Mouse (Mus musculus) olfactory bulb, adult 2 months (tissue): ENCODE measurements around the gene Rad54l2. TPM values are rescaled to one million over a fixed set of nuclear protein-coding genes. Genes with fewer than 3 reads are reported as not detected.

Experiments used
- H3K27ac ChIP-seq: fragments of 200-500 bp; 2 replicates; pipeline ENCODE4 v1.5.1; 2012; ENCODE audit warnings: low read depth, low read length; ENCODE audit not compliant: insufficient read depth
- H3K4me1 ChIP-seq: fragments of 200-500 bp; 2 replicates; pipeline ENCODE4 v1.6.1; 2012; ENCODE audit warnings: low read length; ENCODE audit not compliant: control insufficient read depth, insufficient read depth
- H3K4me3 ChIP-seq: fragments of 200-500 bp; 2 replicates; pipeline ENCODE4 v1.5.1; 2012; ENCODE audit warnings: mild to moderate bottlenecking, low read depth, low read length, moderate library complexity; ENCODE audit not compliant: insufficient read depth
- CTCF ChIP-seq: fragments of 200-500 bp; IDR thresholded peaks from 2 replicates; pipeline ENCODE4 v1.5.1; 2012; ENCODE audit warnings: low read depth, mild to moderate bottlenecking, low read length, moderate library complexity; ENCODE audit not compliant: insufficient read depth
- POLR2A ChIP-seq: fragments of 200-500 bp; IDR thresholded peaks from 2 replicates; pipeline ENCODE4 v1.6.1; 2012; ENCODE audit warnings: mild to moderate bottlenecking, low read depth, low read length, moderate library complexity; ENCODE audit not compliant: insufficient read depth
- WGBS: fragments of 180-500 bp; shearing (Covaris S2); methylation state at CpG from one replicate; pipeline ENCODE4 v1.1.7; 2018; 5-methylcytosine and 5-hydroxymethylcytosine counted together
- polyA plus RNA-seq: library from polyadenylated mRNA; stranded (reverse); fragments of >200 nt; gene quantifications from 2 replicates; pipeline ENCODE4 v1.2.4, GENCODE M21; 2012; ENCODE audit warnings: low replicate concordance; ENCODE audit not compliant: missing spikeins, insufficient read depth, insufficient read length

Gene Rad54l2
- polyA plus RNA-seq, 1 experiment = not detected

DNA sequence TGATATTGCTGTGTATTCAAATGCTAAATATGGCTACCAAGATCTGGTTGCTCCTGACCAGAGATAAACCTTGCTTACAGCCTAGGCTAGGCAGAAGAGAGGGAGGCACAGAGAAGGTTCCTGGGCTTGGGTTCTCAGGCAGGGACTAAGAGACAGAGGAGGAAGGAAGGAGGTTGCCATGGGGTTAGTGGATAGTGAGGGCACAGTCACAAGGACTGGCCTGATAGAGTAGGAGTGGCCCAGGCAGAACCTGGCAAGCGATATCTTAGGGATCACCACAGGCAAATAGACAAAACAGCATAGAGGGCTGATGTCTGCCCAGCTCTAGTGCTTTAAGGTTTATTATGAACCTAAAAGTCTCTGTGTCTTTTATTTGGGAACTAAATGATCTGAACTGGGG is 62.1 kb downstream of the Rad54l2 start:
- TF ChIP-seq POLR2A (no peak), CTCF (no peak)
- Histone ChIP-seq H3K27ac (no peak overlapping the region), H3K4me3 (no peak overlapping the region), H3K4me1 (no peaks in the 10 kb centered on the region)
- 80% methylated on average over 1 of the region's 1 CpGs for whole genome bisulfite sequencing

DNA sequence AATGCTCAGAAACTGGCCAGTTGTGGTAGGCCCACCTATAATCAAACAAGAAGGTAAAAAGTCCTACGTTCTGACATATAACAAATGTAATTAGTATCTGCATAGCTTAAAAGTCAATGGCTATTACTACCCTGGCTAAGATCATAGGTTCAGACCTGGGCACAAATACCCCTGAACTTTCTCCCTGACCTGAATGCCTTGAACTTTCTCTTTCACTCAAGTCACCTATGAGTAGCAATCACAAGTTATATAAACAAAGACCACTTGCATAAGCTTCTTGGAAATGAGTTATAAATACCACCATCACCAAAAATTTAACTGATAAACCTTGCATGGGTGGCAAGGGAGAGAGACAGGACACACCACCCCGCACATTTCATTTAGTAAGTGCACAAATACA is 63.6 kb downstream of the Rad54l2 start:
- no peaks in the 10 kb centered on the region for H3K4me1 ChIP-seq
- TF ChIP-seq POLR2A (no peak), CTCF (no peak)
- H3K27ac ChIP-seq = no peak overlapping the region
- WGBS = 96% methylated on average over 2 of the region's 2 CpGs
- H3K4me3 ChIP-seq = no peak overlapping the region

DNA sequence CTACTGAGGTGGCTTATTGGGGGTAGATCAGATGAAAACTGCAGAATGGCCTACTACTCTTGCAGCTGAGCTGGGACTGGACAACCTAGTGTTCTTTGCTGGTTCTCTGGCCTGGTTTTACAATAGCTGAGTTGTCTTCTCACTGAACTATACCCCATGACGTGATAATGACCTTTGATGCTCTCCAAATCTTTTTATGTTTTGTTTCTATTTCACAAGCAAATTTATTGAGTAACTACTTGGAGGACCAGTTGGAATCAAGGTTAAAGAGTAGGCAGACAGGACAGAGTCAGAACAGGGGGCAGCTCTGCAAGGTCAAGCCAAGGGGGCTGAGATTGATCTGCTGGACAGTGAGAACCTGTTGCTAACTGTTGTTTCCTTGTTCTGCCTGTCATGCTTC is 64.1 kb downstream of the Rad54l2 start:
- Histone ChIP-seq H3K4me1 (no peaks in the 10 kb centered on the region), H3K4me3 (no peak overlapping the region), H3K27ac (no peak overlapping the region)
- no peak for TF ChIP-seq CTCF
- TF ChIP-seq POLR2A = no peak
- WGBS = 83% methylated on average over 1 of the region's 1 CpGs

DNA sequence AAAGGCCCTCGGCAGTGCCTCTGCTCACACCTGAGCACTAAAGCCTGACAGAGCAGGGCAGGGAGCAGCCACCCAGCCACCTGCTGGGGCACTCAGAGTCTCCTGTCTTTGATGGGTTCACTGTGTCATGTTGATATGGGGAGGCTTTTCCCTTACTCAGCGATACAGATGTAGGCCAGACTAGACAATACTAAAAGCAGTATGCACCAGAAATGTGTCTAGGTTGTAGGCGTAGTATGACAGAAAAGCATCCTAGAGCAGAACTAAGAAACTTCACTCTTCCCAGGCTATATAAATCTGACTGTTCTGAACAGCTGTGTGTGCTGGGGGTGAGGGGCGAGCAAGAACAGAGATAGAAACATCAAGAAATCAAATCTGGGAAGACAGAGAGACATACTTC is 72.3 kb downstream of the Rad54l2 start:
- no peak for TF ChIP-seq CTCF
- TF ChIP-seq POLR2A = no peak
- no peaks in the 10 kb centered on the region for H3K4me1 ChIP-seq
- WGBS = 93% methylated on average over 4 of the region's 4 CpGs

DNA sequence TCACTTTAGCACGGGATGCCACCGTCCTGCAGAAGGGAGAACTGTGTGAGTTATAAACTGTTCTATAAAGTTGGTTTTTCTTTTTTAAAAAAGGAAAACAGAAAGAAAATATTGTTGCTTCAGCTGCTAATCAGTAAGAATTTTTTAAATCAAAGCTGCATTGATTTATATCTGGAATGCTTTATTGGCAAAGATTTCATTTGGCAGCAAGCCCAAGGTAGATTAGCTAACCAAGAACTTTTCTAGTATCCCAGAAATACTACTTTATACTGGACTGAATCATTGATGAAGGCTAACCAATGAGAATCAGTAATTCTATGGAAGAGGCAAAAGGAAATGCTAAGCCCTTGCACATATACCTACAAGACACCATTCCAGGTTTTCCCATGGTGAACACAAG is 72.8 kb downstream of the Rad54l2 start:
- Histone ChIP-seq H3K27ac (no peak overlapping the region), H3K4me1 (no peaks in the 10 kb centered on the region)
- 97% methylated on average over 2 of the region's 2 CpGs for WGBS

More for the DNA sequence above, 72.3 kb downstream of the Rad54l2 start:
- no peak overlapping the region for H3K4me3 ChIP-seq
- no peak overlapping the region for H3K27ac ChIP-seq

DNA sequence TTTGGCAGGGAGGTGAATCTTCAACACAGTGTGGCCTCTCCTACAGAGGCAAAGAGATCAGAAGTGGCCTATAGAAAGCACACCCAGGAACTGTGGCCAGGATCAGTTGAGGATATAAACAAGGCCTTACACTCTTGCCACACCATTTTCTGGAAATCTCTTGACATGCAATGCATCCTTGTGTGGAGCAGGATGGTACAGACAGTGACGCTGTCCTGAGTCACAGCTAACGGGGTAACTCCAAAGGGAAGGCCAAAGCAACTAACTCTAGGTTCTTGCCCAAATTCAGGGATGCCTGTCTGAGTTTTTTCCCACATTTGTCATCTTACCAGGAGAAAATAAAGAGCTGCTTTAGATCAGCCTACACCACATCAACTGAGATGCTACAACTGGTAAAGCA is 76.5 kb downstream of the Rad54l2 start:
- WGBS = 98% methylated on average over 2 of the region's 2 CpGs
- Histone ChIP-seq H3K27ac (no peak overlapping the region), H3K4me1 (no peaks in the 10 kb centered on the region), H3K4me3 (no peak overlapping the region)
- TF ChIP-seq POLR2A = no peak
- no peak for TF ChIP-seq CTCF

More for the DNA sequence above, 72.8 kb downstream of the Rad54l2 start:
- no peak overlapping the region for H3K4me3 ChIP-seq
- TF ChIP-seq POLR2A (no peak), CTCF (no peak)

DNA sequence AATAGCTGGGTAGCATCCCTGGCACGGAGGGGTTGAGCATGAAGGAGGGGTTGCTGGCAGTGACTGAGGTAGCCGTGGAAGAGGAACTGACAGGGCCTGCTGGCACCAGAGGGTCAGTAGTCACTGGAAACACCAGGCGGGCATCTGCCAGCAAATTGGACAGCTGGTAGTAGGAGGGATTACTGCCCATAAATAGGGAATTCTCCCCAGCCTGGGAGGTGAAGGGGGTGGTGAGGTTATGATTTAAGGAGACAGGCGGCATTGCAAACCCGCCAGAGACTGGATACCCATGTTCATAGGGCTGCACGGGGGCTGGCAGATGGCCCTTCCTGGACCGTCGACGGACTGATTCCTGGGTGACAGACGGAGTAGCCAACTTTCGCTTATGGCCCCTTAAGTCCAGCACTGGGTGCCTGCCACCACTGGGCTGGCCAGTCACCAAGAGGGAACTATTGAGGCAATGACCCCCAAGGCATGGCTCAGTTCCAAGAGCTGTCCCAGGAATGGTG is 96.0 kb downstream of the Rad54l2 start:
- TF ChIP-seq POLR2A = no peak
- no peak for TF ChIP-seq CTCF
- WGBS = 55% methylated on average over 11 of the region's 11 CpGs
- Histone ChIP-seq H3K4me3 (no peak overlapping the region), H3K27ac (no peak overlapping the region), H3K4me1 (no peaks in the 10 kb centered on the region)

DNA sequence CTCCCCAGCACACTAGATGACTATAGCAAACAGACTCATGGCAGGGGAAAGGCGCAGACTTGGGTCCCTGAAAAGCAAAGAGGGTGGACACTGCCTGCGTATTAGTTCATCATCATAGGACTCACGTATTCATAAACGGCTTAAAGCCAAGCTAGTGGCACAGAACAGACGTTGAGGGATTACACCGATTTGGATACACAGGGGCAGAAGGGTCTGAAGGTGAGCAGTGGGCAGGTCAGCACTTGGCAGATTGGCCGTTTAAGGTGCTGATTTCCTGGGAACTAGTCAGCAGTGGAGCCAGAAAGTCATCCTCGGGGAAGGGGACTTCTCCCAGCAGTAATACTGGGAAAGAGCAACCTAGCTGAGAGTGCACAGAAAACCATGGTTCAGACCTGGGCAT is 100.2 kb downstream of the Rad54l2 start:
- H3K27ac ChIP-seq = no peak overlapping the region
- TF ChIP-seq POLR2A (no peak), CTCF (no peak)
- peaks cover 14% of the 10 kb centered on the region for H3K4me1 ChIP-seq
- 87% methylated on average over 8 of the region's 8 CpGs for WGBS
- no peak overlapping the region for H3K4me3 ChIP-seq

DNA sequence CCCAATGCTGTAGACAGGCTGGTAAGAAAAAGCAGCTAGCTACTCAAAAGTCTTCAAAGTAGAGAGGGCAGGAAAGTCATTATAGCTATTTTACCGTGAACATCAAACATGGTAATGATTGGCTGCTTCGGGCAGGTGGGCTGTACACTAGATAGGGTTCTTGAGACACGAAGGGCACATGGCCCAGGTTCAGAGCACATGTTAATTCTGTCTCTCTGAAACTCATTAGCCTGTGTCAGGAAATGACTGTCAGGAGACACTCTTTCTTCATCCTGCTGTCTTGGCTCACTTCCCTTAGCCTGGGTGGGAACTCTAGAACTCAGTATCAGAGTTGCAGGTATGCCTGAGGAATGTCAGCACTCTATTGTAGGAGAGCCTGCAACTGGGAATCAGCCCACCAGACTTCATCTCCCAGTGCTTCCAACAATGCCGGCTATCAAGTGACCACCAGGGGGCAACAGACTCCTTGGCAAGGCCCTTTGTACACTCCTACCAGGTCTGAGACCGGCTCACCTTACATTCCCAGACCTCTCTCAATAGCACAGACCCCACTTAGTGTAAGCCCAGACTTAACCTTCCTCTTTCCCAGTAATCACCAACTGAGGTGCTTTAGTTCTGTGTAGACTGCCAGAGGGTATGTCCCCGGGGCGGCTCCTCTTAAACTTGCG is 101.9 kb downstream of the Rad54l2 start:
- Histone ChIP-seq H3K4me1 (peaks cover 14% of the 10 kb centered on the region), H3K27ac (no peak overlapping the region)
- 33% methylated on average over 8 of the region's 8 CpGs for WGBS

More for the DNA sequence above, 101.9 kb downstream of the Rad54l2 start:
- H3K4me3 ChIP-seq = no peak overlapping the region
- TF ChIP-seq POLR2A = no peak
- peak; percentile 57 for TF ChIP-seq CTCF
